11 mouse cellular contexts compared by ENCODE assay signal in genomic region chr14:119025889-119026288, GRCm38 (mm10).
A peak's percentile ranks its signal among the peaks of the same experiment; 100 is the strongest.
DNase-seq lines count a peak whose midpoint lies in the region; ATAC-seq and TF ChIP-seq lines count a peak whose summit lies in the region.
"Had no signal": no experiment of that assay in that cellular context is flagged by ENCODE, and none has a peak within 500 bp of the region (broad histone marks: within the 10 kb centered on the region; RNA-seq: fewer than 3 reads in every experiment).

No protein-coding gene starts in this region.

- H3K4me1 ChIP-seq in lung, adult 2 months (ENCODE audit: control insufficient read depth, insufficient read depth, low read length), result no peaks in the 10 kb centered on the region
- H3K4me1 ChIP-seq in bone marrow, adult 2 months (ENCODE audit: control insufficient read depth, insufficient read depth, low read length), result no peaks in the 10 kb centered on the region
- H3K4me1 ChIP-seq: embryonic facial prominence, embryonic 15.5 days; liver, embryonic 15.5 days had no signal

- no peak for TF ChIP-seq POLR2A in lung, adult 2 months (IDR thresholded peaks at IDR 0.05; ENCODE audit: borderline replicate concordance, extremely low read depth, low read depth, low read length)
- no peak for TF ChIP-seq POLR2A in bone marrow, adult 2 months (IDR thresholded peaks at IDR 0.05; ENCODE audit: borderline replicate concordance, control insufficient read depth, low read depth, low read length)

- WGBS in lung, adult 2 months, result 61% methylated on average over 5 of the region's 5 CpGs
- 58% methylated on average over 5 of the region's 5 CpGs for WGBS in bone marrow, adult 2 months

- H3K4me3 ChIP-seq in lung, adult 2 months (replicated peaks; ENCODE audit: extremely low read depth, low read depth, low read length), result no peak overlapping the region
- H3K4me3 ChIP-seq in bone marrow, adult 2 months (replicated peaks; ENCODE audit: control insufficient read depth, low read depth, low read length), result no peak overlapping the region
- H3K4me3 ChIP-seq: embryonic facial prominence, embryonic 15.5 days; liver, embryonic 15.5 days had no signal

- no peak overlapping the region for H3K27ac ChIP-seq in bone marrow, adult 2 months (ENCODE audit: control insufficient read depth, insufficient read depth, low read depth, low read length, poor library complexity)
- H3K27ac ChIP-seq: embryonic facial prominence, embryonic 15.5 days; liver, embryonic 15.5 days had no signal

- no peak for ATAC-seq in erythroblast, adult 5-6 weeks (replicated peaks; ENCODE audit: low FRiP score, poor library complexity, severe bottlenecking)

- TF ChIP-seq CTCF in lung, adult 2 months (IDR thresholded peaks at IDR 0.05; ENCODE audit: insufficient read depth, low read length), result peak; percentile 27; the same call in 1 of the 2 replicates
- peak; percentile 59; the same call in 1 of the 2 replicates for TF ChIP-seq CTCF in bone marrow, adult 2 months (IDR thresholded peaks at IDR 0.05; ENCODE audit: control insufficient read depth, insufficient read depth, low read length)

- DNase-seq in embryo, embryonic 10 days (ENCODE audit: low spot score), result peak; percentile 41
- no peak for DNase-seq in embryo, embryonic 9.5 days (ENCODE audit: extremely low spot score)
- no peak for DNase-seq in lung, adult 2 months
- no peak for DNase-seq in lung, postnatal 10 days
- DNase-seq in retina, embryonic 14.5 days (ENCODE audit: low spot score), result peak; percentile 60
- DNase-seq in urinary bladder, postnatal 36 days (ENCODE audit: low spot score in 2 of 2), result no peak
- DNase-seq: heart, postnatal 36 days had no signal

Comparison
In these comparisons a context has a peak if more than half of its experiments do, and no peak if none do; other contexts are left out.
1. DNase-seq: peak in embryo, embryonic 10 days (single experiment) and retina, embryonic 14.5 days (single experiment); none in embryo, embryonic 9.5 days (single experiment), lung, adult 2 months (single experiment), lung, postnatal 10 days (single experiment) and urinary bladder, postnatal 36 days (0 of 2).